Mouse (Mus musculus): ENCODE measurements around the gene Gorab. TPM values are rescaled to one million over a fixed set of nuclear protein-coding genes. Genes with fewer than 3 reads are reported as not detected.

Gorab gene
- polyA plus RNA-seq, 1 experiment from 2014 or later = 41.9 TPM

Other genes starting within 250 kb of the Gorab start
- 126 and 145 TPM in 2 replicates for gene Prrx1, start 90.0 kb downstream of the Gorab start, polyA plus RNA-seq (2014; fragmentation: Nextera tagmentation; extraction: Ambion mirVana)

Data from embryonic facial prominence, embryonic 11.5 days (tissue).